Mouse (Mus musculus) limb, embryonic 11.5 days (tissue): ENCODE measurements at regions not wholly inside any gene's neighbourhood (a gene's known extent, or its start where the extent isn't known, plus 50 kb on each side); places are given as distances from the start of the nearest gene placed in this dataset.

Source experiments
- ATAC-seq: fragments of 200-750 bp; cut with Nextera tagmentation; 2 replicates; pipeline ENCODE4 v1.8.0; 2017; ENCODE audit warnings: low read depth; ENCODE audit not compliant: insufficient number of reproducible peaks, low FRiP score, low TSS enrichment
- DNase-seq: peaks from one replicate; pipeline ENCODE4 v3.0.0-alpha.2; 2015; ENCODE audit warnings: low spot score
- H3K27ac ChIP-seq: fragments of 300-500 bp; sonication (generic); replicated peaks from 2 replicates; pipeline ENCODE4 v1.5.1; 2014; ENCODE audit warnings: low read depth, mild to moderate bottlenecking, low read length
- H3K27me3 ChIP-seq: fragments of 300-500 bp; sonication (generic); 2 replicates; pipeline ENCODE4 v1.6.1; 2014; ENCODE audit warnings: mild to moderate bottlenecking, low read length, mixed read lengths; ENCODE audit not compliant: control insufficient read depth, insufficient read depth
- H3K36me3 ChIP-seq: fragments of 300-500 bp; sonication (generic); 2 replicates; pipeline ENCODE4 v1.6.1; 2014; ENCODE audit warnings: mild to moderate bottlenecking, low read length, moderate library complexity, mixed read lengths; ENCODE audit not compliant: control insufficient read depth, insufficient read depth
- H3K4me1 ChIP-seq: fragments of 300-500 bp; sonication (generic); 2 replicates; pipeline ENCODE4 v1.6.1; 2014; ENCODE audit warnings: low read length, mixed read lengths; ENCODE audit not compliant: control insufficient read depth, insufficient read depth
- H3K4me2 ChIP-seq: fragments of 300-500 bp; sonication (generic); 2 replicates; pipeline ENCODE4 v1.6.1; 2014; ENCODE audit warnings: low read depth, mild to moderate bottlenecking, moderate library complexity; ENCODE audit not compliant: severe bottlenecking
- H3K4me3 ChIP-seq: fragments of 300-500 bp; sonication (generic); 2 replicates; pipeline ENCODE4 v1.5.1; 2014; ENCODE audit warnings: low read depth, low read length
- H3K9ac ChIP-seq: fragments of 300-500 bp; sonication (generic); 2 replicates; pipeline ENCODE4 v1.6.1; 2014; ENCODE audit warnings: mild to moderate bottlenecking, low read length
- H3K9me3 ChIP-seq: fragments of 300-500 bp; sonication (generic); 2 replicates; pipeline ENCODE4 v1.6.1; 2016; ENCODE audit warnings: low read length; ENCODE audit not compliant: control insufficient read depth
- WGBS: fragments of 180-500 bp; shearing (Covaris S2); extraction: QIAGEN DNeasy Blood & Tissue Kit; methylation state at CpG from one replicate; pipeline ENCODE4 v1.1.7; 2014; 5-methylcytosine and 5-hydroxymethylcytosine counted together

DNA sequence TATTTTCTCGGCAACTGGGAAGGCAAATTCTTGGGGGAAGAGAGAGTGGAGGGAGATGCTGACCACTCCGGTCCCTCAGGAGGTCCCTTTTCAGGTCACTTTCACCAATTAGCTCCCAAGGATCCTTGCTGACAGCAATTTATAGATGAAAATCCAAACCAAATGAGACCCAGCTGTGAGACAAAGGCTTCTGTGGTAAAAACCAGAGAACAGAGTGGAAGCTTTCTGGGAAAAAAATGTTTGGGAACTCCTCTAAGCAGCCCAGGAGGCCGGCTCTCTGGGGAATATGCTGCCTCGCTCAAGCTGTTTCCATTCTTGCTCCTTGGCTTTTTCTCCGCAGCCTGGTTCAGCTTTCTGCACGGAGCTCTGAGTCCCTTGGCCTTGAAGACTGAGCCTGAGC lies 73.5 kb upstream of the Ddit4l start:
- Histone ChIP-seq H3K27ac (no peak overlapping the region; the same call in 1 of the 2 replicates), H3K27me3 (no peaks in the 10 kb centered on the region), H3K4me3 (0 out of 2 replicates have a peak overlapping the region, but pooled peaks have one; percentile 1), H3K4me1 (peaks cover 5% of the 10 kb centered on the region; the same call in 1 of the 2 replicates), H3K4me2 (peak overlapping the region; percentile 33), H3K36me3 (no peaks in the 10 kb centered on the region), H3K9me3 (no peaks in the 10 kb centered on the region), H3K9ac (no peak overlapping the region)
- ATAC-seq, result no peak
- 1% methylated on average over 6 of the region's 6 CpGs for WGBS
- DNase-seq, result peak; percentile 64

DNA sequence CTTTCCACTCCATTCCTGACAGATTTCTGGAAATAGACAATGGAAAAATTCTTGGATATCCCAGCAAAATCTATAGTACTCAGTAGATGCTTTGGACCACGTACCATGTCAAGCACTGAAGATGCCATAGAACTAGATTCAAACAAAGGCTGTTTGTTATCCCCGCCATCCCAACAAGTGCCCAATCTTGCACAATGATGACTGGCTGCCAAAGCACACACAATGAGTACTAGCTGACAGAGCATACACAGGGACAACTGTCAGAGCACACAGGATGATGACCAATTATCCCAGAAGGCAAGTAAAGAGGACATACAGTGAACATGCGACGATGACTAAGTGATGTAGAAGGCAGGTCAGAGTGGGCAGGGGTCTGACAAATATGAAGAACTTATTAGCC lies 70.7 kb upstream of the Ddit4l start:
- Histone ChIP-seq H3K9ac (no peak overlapping the region), H3K36me3 (no peaks in the 10 kb centered on the region), H3K27me3 (no peaks in the 10 kb centered on the region), H3K27ac (no peak overlapping the region), H3K9me3 (no peaks in the 10 kb centered on the region), H3K4me1 (peaks cover 5% of the 10 kb centered on the region; the same call in 1 of the 2 replicates), H3K4me2 (no peak overlapping the region), H3K4me3 (no peak overlapping the region)
- no peak for ATAC-seq
- DNase-seq, result no peak
- WGBS, result 96% methylated on average over 4 of the region's 4 CpGs

DNA sequence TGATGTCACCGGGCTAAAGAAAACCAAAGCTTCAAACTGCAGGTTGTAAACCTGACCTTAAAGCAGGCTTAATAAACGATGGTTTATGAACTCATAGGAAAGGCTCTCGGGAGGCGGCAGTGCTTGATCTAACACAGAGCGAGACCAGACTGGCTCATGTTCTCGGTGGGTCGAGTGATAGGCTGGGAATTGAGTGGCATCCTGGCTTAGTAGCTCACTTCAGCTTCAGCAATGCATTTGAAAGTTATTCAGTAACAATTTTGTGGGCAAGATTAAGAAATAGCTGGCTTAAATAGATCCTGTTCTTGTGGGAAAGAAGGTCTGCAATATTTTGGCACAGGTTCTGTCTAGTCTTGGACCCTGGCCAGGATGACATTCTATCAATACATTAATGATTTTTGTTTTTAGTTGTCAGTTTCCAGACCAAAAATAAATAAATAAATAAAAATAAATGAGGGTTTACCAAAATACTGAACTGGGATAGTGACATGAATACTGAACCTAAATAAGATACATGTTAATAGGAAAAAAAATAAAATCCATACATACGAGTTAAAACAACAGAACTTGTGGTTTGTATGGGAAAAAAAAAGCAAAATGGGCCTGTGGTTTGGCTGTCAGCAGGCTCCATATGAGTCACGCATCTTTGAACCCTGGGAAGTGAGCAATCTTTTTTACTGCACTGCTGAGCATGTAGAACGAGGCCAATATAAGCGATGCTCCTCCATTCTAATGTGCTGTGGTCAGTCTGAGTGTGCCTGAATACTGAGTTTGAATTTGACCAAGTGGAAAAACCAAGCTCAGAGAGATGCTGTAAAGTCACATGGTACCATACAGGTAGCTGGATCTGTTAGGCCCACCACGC lies 68.7 kb upstream of the Ddit4l start:
- Histone ChIP-seq H3K27ac (no peak overlapping the region), H3K27me3 (no peaks in the 10 kb centered on the region), H3K4me2 (no peak overlapping the region), H3K9ac (no peak overlapping the region), H3K4me1 (peaks cover 3% of the 10 kb centered on the region; the same call in 1 of the 2 replicates), H3K36me3 (no peaks in the 10 kb centered on the region), H3K9me3 (no peaks in the 10 kb centered on the region), H3K4me3 (no peak overlapping the region)
- WGBS, result 62% methylated on average over 12 of the region's 12 CpGs
- no peak for ATAC-seq
- no peak for DNase-seq

DNA sequence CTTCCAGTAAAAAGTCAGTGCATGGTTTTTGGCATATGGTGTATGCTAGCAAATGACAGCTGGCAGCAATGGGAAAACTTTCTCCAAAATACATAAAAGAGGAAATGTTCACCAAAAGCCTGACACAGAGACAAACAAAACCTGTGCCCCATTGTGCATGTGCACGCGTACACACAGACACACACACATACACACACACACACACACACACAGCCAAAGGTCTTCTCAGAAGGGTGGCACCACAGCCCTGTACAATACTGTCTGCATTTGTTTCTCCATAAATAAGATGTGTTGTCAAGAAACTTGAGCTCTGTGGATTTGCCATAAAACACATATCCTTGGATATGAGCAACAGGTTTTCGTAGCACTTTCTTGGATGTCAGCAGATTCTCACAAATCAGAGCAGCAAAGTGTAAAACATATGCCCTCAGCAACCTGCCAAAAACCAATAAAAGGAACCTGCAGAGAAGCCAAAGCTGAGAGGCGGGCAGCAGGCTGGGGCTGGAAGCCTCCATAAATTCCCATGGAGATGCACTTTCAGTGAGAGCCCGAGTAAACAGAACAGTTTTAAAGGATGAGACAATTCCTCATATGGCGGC lies 60.5 kb upstream of the Ddit4l start:
- 46% methylated on average over 6 of the region's 6 CpGs for WGBS
- H3K4me3 ChIP-seq, result no peak overlapping the region
- DNase-seq, result no peak
- no peak overlapping the region; the same call in 1 of the 2 replicates for H3K27ac ChIP-seq
- peaks cover 7% of the 10 kb centered on the region; the same call in 1 of the 2 replicates for H3K4me1 ChIP-seq
- H3K4me2 ChIP-seq, result no peak overlapping the region
- H3K27me3 ChIP-seq, result no peaks in the 10 kb centered on the region
- H3K36me3 ChIP-seq, result no peaks in the 10 kb centered on the region
- no peak overlapping the region for H3K9ac ChIP-seq
- peak; percentile 61; the same call in 1 of the 2 replicates for ATAC-seq
- no peaks in the 10 kb centered on the region for H3K9me3 ChIP-seq

DNA sequence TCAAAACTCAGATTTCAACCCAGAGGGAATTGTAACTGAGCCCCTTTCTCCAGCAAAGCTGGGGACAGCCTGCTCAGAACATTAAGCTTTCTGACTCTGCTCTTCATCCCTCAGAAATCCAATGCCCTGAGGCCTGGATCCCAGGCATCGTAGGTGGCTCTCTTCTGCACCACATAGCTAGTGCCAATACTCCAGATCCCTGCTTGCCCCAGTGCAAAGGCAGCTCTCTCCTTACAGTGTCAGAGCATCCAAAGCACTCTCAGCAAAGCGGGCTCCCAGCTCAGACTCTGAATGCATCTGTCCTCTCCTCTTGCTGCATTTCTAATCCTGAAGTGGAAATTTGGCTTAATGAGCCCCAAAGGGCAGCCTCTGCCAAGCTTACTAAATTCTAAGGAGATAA lies 59.4 kb upstream of the Ddit4l start:
- Histone ChIP-seq H3K9ac (no peak overlapping the region), H3K4me2 (no peak overlapping the region), H3K4me1 (peaks cover 7% of the 10 kb centered on the region; the same call in 1 of the 2 replicates), H3K4me3 (no peak overlapping the region), H3K27ac (no peak overlapping the region), H3K36me3 (no peaks in the 10 kb centered on the region), H3K27me3 (no peaks in the 10 kb centered on the region), H3K9me3 (no peaks in the 10 kb centered on the region)
- WGBS, result 59% methylated on average over 2 of the region's 2 CpGs
- ATAC-seq (no peak; the same call in 1 of the 2 replicates), DNase-seq (no peak)

DNA sequence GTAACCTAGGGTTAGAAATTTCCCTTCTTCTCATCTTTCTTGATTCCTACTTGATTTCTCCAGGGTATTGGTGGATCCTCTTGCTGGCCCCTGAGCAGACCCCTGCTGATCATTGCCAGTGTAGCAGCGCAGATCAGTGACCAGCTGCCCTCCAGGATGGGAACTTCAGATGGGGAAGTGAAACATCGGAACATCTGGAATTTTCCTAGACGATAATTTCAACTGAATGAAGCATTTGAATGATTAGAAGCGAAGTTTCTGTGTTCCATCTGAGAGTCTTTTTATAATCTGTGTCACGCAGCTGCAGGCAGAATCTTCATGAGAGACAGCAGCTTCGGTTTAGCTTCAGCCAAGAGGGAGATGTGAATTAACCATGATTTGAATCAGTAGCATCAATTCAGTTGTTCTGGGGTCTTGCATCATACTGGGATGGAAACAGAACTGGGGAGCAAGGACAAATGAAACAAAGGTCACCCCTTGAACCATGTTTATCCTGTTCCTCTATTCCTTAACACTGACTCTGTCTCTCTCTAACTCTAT lies 57.8 kb upstream of the Ddit4l start:
- H3K4me2 ChIP-seq, result no peak overlapping the region
- DNase-seq (no peak), ATAC-seq (no peak)
- 82% methylated on average over 6 of the region's 6 CpGs for WGBS
- peaks cover 7% of the 10 kb centered on the region; the same call in 1 of the 2 replicates for H3K4me1 ChIP-seq
- H3K36me3 ChIP-seq, result no peaks in the 10 kb centered on the region
- no peaks in the 10 kb centered on the region for H3K9me3 ChIP-seq
- H3K9ac ChIP-seq, result no peak overlapping the region
- H3K27me3 ChIP-seq, result no peaks in the 10 kb centered on the region
- no peak overlapping the region for H3K27ac ChIP-seq
- no peak overlapping the region for H3K4me3 ChIP-seq

DNA sequence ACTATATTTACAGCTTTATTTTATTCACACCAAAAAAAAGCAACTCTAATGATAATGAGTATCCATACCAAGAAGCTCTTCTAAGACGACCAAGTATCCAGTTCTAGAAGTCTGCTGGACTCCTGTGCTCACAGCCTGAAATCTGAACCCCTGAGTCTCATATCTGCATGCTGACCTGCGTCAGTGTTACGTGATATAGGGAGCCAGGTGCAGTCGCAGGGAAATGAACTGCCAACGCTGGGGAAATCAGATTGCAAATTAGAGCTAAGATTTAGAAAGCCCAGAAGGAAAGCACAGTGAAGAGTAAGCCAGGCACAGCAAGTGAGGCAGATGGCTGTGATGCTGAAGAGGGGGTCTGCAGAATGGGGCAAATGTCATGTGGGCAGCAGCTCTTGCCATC lies 57.1 kb upstream of the Ddit4l start:
- peak; percentile 27 for DNase-seq
- Histone ChIP-seq H3K9me3 (no peaks in the 10 kb centered on the region), H3K27ac (no peak overlapping the region), H3K27me3 (no peaks in the 10 kb centered on the region), H3K9ac (no peak overlapping the region), H3K36me3 (no peaks in the 10 kb centered on the region), H3K4me1 (peaks cover 7% of the 10 kb centered on the region; the same call in 1 of the 2 replicates), H3K4me3 (no peak overlapping the region), H3K4me2 (no peak overlapping the region)
- no peak for ATAC-seq
- 39% methylated on average over 5 of the region's 5 CpGs for WGBS

DNA sequence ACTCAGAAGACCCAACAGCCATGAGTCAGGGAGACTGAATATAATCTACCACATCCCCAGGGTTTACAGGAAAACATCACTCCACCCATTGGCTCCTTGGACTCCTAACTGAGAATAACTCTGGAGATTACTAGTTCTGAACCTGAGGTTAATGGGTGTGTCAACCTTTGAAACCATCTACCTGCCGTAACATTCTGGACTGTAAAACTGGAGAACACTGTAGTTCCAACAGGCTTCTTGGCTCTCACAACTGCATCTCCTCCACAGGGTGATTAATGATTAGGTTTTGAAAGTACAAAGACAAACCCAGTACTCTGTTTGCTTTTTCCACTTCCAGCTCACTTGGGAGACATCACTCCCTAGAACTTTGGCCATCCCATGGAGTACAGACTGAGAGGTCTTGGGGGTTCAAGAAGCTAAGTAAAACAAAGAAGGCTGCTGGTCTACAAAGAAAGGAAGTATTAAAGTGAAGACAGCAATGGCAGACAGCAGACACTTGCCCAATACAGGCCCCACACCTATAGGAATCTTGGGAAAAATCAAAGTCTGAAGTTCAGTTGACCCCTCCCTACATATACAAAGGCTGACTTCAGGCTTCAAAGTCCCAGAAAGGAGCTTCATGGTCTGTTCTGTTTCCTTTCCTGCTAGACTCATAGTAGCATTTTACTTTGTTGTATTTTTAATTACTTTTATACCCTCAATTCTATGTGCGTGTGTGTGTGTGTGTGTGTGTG lies 52.7 kb upstream of the Ddit4l start:
- Histone ChIP-seq H3K9me3 (no peaks in the 10 kb centered on the region), H3K9ac (no peak overlapping the region), H3K27me3 (no peaks in the 10 kb centered on the region), H3K4me3 (no peak overlapping the region), H3K27ac (no peak overlapping the region), H3K36me3 (no peaks in the 10 kb centered on the region), H3K4me1 (no peaks in the 10 kb centered on the region), H3K4me2 (no peak overlapping the region)
- DNase-seq, result no peak
- WGBS, result 87% methylated on average over 2 of the region's 2 CpGs
- ATAC-seq, result no peak
